In genomic region chr4:128904035-128904800, GRCm38 (mm10) we compare ENCODE assay signal across 12 mouse cellular contexts. TPM values are rescaled to one million over a fixed set of nuclear protein-coding genes. Genes with fewer than 3 reads are reported as not detected.
DNase-seq lines count a peak whose midpoint lies in the region; ATAC-seq and TF ChIP-seq lines count a peak whose summit lies in the region.
"Had no signal": no experiment of that assay in that cellular context is flagged by ENCODE, and none has a peak within 500 bp of the region (broad histone marks: within the 10 kb centered on the region; RNA-seq: fewer than 3 reads in every experiment).

No protein-coding gene starts in this region.

- peaks cover 50% of the 10 kb centered on the region for H3K4me1 ChIP-seq in limb, embryonic 11.5 days (ENCODE audit: control insufficient read depth, insufficient read depth, low read length)

- no peak for TF ChIP-seq CTCF in gastrocnemius, adult 2 months (IDR thresholded peaks at IDR 0.05)

- H3K4me2 ChIP-seq in limb, embryonic 11.5 days (ENCODE audit: low read depth, severe bottlenecking): no peak overlapping the region
- H3K4me2 ChIP-seq: hindbrain, embryonic 15.5 days; lung, embryonic 15.5 days had no signal

- intact Hi-C loops in gastrocnemius, adult 2 months (cut with DNase I): no loop called here

- H3K9me3 ChIP-seq in limb, embryonic 11.5 days (ENCODE audit: control insufficient read depth, low read length): no peaks in the 10 kb centered on the region
- H3K9me3 ChIP-seq: hindbrain, embryonic 15.5 days; lung, embryonic 15.5 days had no signal

- H3K27ac ChIP-seq in limb, embryonic 11.5 days (replicated peaks; ENCODE audit: low read depth, low read length): peak overlapping the region; percentile 85
- H3K27ac ChIP-seq in gastrocnemius, adult 2 months: no peak overlapping the region
- H3K27ac ChIP-seq: hindbrain, embryonic 15.5 days; lung, embryonic 15.5 days had no signal

- no peak overlapping the region for H3K4me3 ChIP-seq in limb, embryonic 11.5 days (ENCODE audit: low read depth, low read length)
- no peak overlapping the region for H3K4me3 ChIP-seq in gastrocnemius, adult 2 months
- H3K4me3 ChIP-seq: hindbrain, embryonic 15.5 days; lung, embryonic 15.5 days had no signal

- peak; percentile 70; the same call in 1 of the 2 replicates for ATAC-seq in limb, embryonic 11.5 days (ENCODE audit: insufficient number of reproducible peaks, low FRiP score, low TSS enrichment, low read depth)

- DNase-seq in cerebellum, adult 11-12 months: peak; percentile 73
- no peak for DNase-seq in cerebellum, postnatal 4 days (ENCODE audit: low spot score in 2 of 2)
- DNase-seq in ovary, postnatal 36 days (ENCODE audit: low spot score): peak; percentile 45
- DNase-seq in ovary, postnatal 14 days (ENCODE audit: low spot score): no peak
- DNase-seq in limb, embryonic 11.5 days (ENCODE audit: low spot score): peak; percentile 78
- no peak for DNase-seq in thymus, postnatal 0 days (ENCODE audit: low spot score)
- no peak for DNase-seq in urinary bladder, adult 2 months (ENCODE audit: low spot score)
- no peak for DNase-seq in gastrocnemius, adult 2 months
- DNase-seq: adrenal gland, postnatal 25 days; gastrocnemius, postnatal 25 days had no signal

- no peaks in the 10 kb centered on the region; the same call in 1 of the 2 replicates for H3K36me3 ChIP-seq in limb, embryonic 11.5 days (ENCODE audit: control insufficient read depth, insufficient read depth, low read length)
- H3K36me3 ChIP-seq: lung, embryonic 15.5 days had no signal

- 26% methylated on average over 8 of the region's 8 CpGs for WGBS in limb, embryonic 11.5 days

- H3K9ac ChIP-seq in limb, embryonic 11.5 days (ENCODE audit: low read length): no peak overlapping the region
- H3K9ac ChIP-seq: hindbrain, embryonic 15.5 days; lung, embryonic 15.5 days had no signal

- H3K27me3 ChIP-seq in limb, embryonic 11.5 days (ENCODE audit: control insufficient read depth, insufficient read depth, low read length): no peaks in the 10 kb centered on the region
- H3K27me3 ChIP-seq: hindbrain, embryonic 15.5 days; lung, embryonic 15.5 days had no signal

RNA-seq across cellular contexts. Expression of gene Trim62, which starts 20.8 kb away (rescaled TPM):
- 10.3 and 11.7 TPM in 2 replicates for polyA plus RNA-seq in limb, embryonic 11.5 days (2014; fragmentation: Nextera tagmentation; extraction: Ambion mirVana)
- polyA plus RNA-seq in thymus, postnatal 0 days (2015; fragmentation: Nextera tagmentation; extraction: Ambion mirVana): 0.84 and 1.0 TPM in 2 replicates
- 23.4 and 30.0 TPM in 2 replicates for polyA plus RNA-seq in urinary bladder, adult 2 months (2012; rRNA removed)
- total RNA-seq in gastrocnemius, adult 2 months (2021): under 1 TPM; 0.50 to 0.74 TPM

RNA-seq across cellular contexts. Expression of gene Azin2, which starts 58.0 kb away (rescaled TPM):
- polyA plus RNA-seq in limb, embryonic 11.5 days (2014; fragmentation: Nextera tagmentation; extraction: Ambion mirVana): 14.9 and 15.4 TPM in 2 replicates
- polyA plus RNA-seq in thymus, postnatal 0 days (2015; fragmentation: Nextera tagmentation; extraction: Ambion mirVana): 7.1 and 9.2 TPM in 2 replicates
- 18.8 and 18.9 TPM in 2 replicates for polyA plus RNA-seq in urinary bladder, adult 2 months (2012; rRNA removed)
- 1 to 10 TPM; 1.2 to 2.2 TPM for total RNA-seq in gastrocnemius, adult 2 months (2021)

Comparison
In these comparisons a context has a peak if more than half of its experiments do, and no peak if none do; other contexts are left out.
1. DNase-seq: peak in cerebellum, adult 11-12 months (single experiment), ovary, postnatal 36 days (single experiment) and limb, embryonic 11.5 days (single experiment); none in cerebellum, postnatal 4 days (0 of 2), ovary, postnatal 14 days (single experiment), thymus, postnatal 0 days (single experiment), urinary bladder, adult 2 months (single experiment) and gastrocnemius, adult 2 months (single experiment).